Mouse (Mus musculus): ENCODE results near the gene Cfap298. TPM values are rescaled to one million over a fixed set of nuclear protein-coding genes. Genes with fewer than 3 reads are reported as not detected.

Cfap298 gene
- polyA plus RNA-seq, 1 experiment from 2014 or later = 41.2 TPM

- Histone ChIP-seq H3K9ac (replicated peaks; ENCODE audit: low read depth, low read length) (no peak overlapping the region), H3K27me3 (ENCODE audit: control insufficient read depth, insufficient read depth, low read length) (no peaks in the 10 kb centered on the region), H3K4me3 (ENCODE audit: low read depth, low read length) (no peak overlapping the region), H3K36me3 (ENCODE audit: control insufficient read depth, insufficient read depth, low read length) (peaks cover 8% of the 10 kb centered on the region), H3K4me1 (ENCODE audit: control insufficient read depth, insufficient read depth, low read length) (no peaks in the 10 kb centered on the region), H3K4me2 (replicated peaks; ENCODE audit: low read depth, low read length) (no peak overlapping the region), H3K27ac (ENCODE audit: low read length) (no peak overlapping the region), H3K9me3 (ENCODE audit: control insufficient read depth, low read depth, low read length) (no peaks in the 10 kb centered on the region)
- ATAC-seq (ENCODE audit: insufficient number of reproducible peaks, insufficient read depth, low FRiP score, low read depth) = peak; percentile 44; the same call in 1 of the 2 replicates
- WGBS = 29% methylated on average over 5 of the region's 5 CpGs
Observed at GRCm38 (mm10) chr16:90925461-90925860, 9.5 kb downstream of the Cfap298 start.

GRCm38 (mm10) chr16:90924606-90925370, 10.1 kb downstream of the Cfap298 start:
- Histone ChIP-seq H3K36me3 (ENCODE audit: control insufficient read depth, insufficient read depth, low read length) (peaks cover 8% of the 10 kb centered on the region), H3K9me3 (ENCODE audit: control insufficient read depth, low read depth, low read length) (no peaks in the 10 kb centered on the region), H3K4me3 (ENCODE audit: low read depth, low read length) (no peak overlapping the region), H3K27me3 (ENCODE audit: control insufficient read depth, insufficient read depth, low read length) (no peaks in the 10 kb centered on the region), H3K9ac (replicated peaks; ENCODE audit: low read depth, low read length) (no peak overlapping the region), H3K4me1 (ENCODE audit: control insufficient read depth, insufficient read depth, low read length) (no peaks in the 10 kb centered on the region), H3K4me2 (replicated peaks; ENCODE audit: low read depth, low read length) (no peak overlapping the region), H3K27ac (ENCODE audit: low read length) (no peak overlapping the region)
- 87% methylated on average over 13 of the region's 13 CpGs for WGBS
- no peak; the same call in 1 of the 2 replicates for ATAC-seq (ENCODE audit: insufficient number of reproducible peaks, insufficient read depth, low FRiP score, low read depth)

- Histone ChIP-seq H3K4me1 (ENCODE audit: control insufficient read depth, insufficient read depth, low read length) (no peaks in the 10 kb centered on the region), H3K9me3 (ENCODE audit: control insufficient read depth, low read depth, low read length) (no peaks in the 10 kb centered on the region), H3K4me3 (ENCODE audit: low read depth, low read length) (no peak overlapping the region), H3K4me2 (replicated peaks; ENCODE audit: low read depth, low read length) (no peak overlapping the region), H3K36me3 (ENCODE audit: control insufficient read depth, insufficient read depth, low read length) (peaks cover 5% of the 10 kb centered on the region; the same call in 1 of the 2 replicates), H3K27me3 (ENCODE audit: control insufficient read depth, insufficient read depth, low read length) (no peaks in the 10 kb centered on the region), H3K9ac (replicated peaks; ENCODE audit: low read depth, low read length) (no peak overlapping the region), H3K27ac (ENCODE audit: low read length) (no peak overlapping the region)
- WGBS = 36% methylated on average over 10 of the region's 10 CpGs
- ATAC-seq (ENCODE audit: insufficient number of reproducible peaks, insufficient read depth, low FRiP score, low read depth) = no peak
Observed at GRCm38 (mm10) chr16:90921471-90922159, 13.3 kb downstream of the Cfap298 start.

- Histone ChIP-seq H3K9ac (replicated peaks; ENCODE audit: low read depth, low read length) (no peak overlapping the region), H3K27me3 (ENCODE audit: control insufficient read depth, insufficient read depth, low read length) (no peaks in the 10 kb centered on the region), H3K4me2 (replicated peaks; ENCODE audit: low read depth, low read length) (no peak overlapping the region), H3K4me1 (ENCODE audit: control insufficient read depth, insufficient read depth, low read length) (no peaks in the 10 kb centered on the region), H3K36me3 (ENCODE audit: control insufficient read depth, insufficient read depth, low read length) (no peaks in the 10 kb centered on the region), H3K9me3 (ENCODE audit: control insufficient read depth, low read depth, low read length) (no peaks in the 10 kb centered on the region), H3K4me3 (ENCODE audit: low read depth, low read length) (no peak overlapping the region), H3K27ac (ENCODE audit: low read length) (no peak overlapping the region)
- 82% methylated on average over 8 of the region's 8 CpGs for WGBS
- ATAC-seq (ENCODE audit: insufficient number of reproducible peaks, insufficient read depth, low FRiP score, low read depth) = no peak
Observed at GRCm38 (mm10) chr16:90917156-90917555, 17.8 kb downstream of the Cfap298 start.

- no peak for ATAC-seq (ENCODE audit: insufficient number of reproducible peaks, insufficient read depth, low FRiP score, low read depth)
- no peak overlapping the region for H3K4me2 ChIP-seq (replicated peaks; ENCODE audit: low read depth, low read length)
- 37% methylated on average over 12 of the region's 12 CpGs for WGBS
Observed at GRCm38 (mm10) chr16:90916040-90916481, 18.9 kb downstream of the Cfap298 start.

GRCm38 (mm10) chr16:90911766-90912165, 23.1 kb downstream of the Cfap298 start:
- Histone ChIP-seq H3K4me3 (ENCODE audit: low read depth, low read length) (no peak overlapping the region), H3K4me2 (replicated peaks; ENCODE audit: low read depth, low read length) (no peak overlapping the region), H3K27ac (ENCODE audit: low read length) (no peak overlapping the region), H3K36me3 (ENCODE audit: control insufficient read depth, insufficient read depth, low read length) (no peaks in the 10 kb centered on the region), H3K9ac (replicated peaks; ENCODE audit: low read depth, low read length) (no peak overlapping the region), H3K9me3 (ENCODE audit: control insufficient read depth, low read depth, low read length) (no peaks in the 10 kb centered on the region), H3K27me3 (ENCODE audit: control insufficient read depth, insufficient read depth, low read length) (no peaks in the 10 kb centered on the region), H3K4me1 (ENCODE audit: control insufficient read depth, insufficient read depth, low read length) (no peaks in the 10 kb centered on the region)
- WGBS = 90% methylated on average over 13 of the region's 13 CpGs
- no peak for ATAC-seq (ENCODE audit: insufficient number of reproducible peaks, insufficient read depth, low FRiP score, low read depth)

More at GRCm38 (mm10) chr16:90916040-90916481, 18.9 kb downstream of the Cfap298 start:
- Histone ChIP-seq H3K4me3 (ENCODE audit: low read depth, low read length) (no peak overlapping the region), H3K27ac (ENCODE audit: low read length) (no peak overlapping the region), H3K27me3 (ENCODE audit: control insufficient read depth, insufficient read depth, low read length) (no peaks in the 10 kb centered on the region), H3K36me3 (ENCODE audit: control insufficient read depth, insufficient read depth, low read length) (no peaks in the 10 kb centered on the region), H3K4me1 (ENCODE audit: control insufficient read depth, insufficient read depth, low read length) (no peaks in the 10 kb centered on the region), H3K9me3 (ENCODE audit: control insufficient read depth, low read depth, low read length) (no peaks in the 10 kb centered on the region), H3K9ac (replicated peaks; ENCODE audit: low read depth, low read length) (no peak overlapping the region)

- Histone ChIP-seq H3K4me3 (ENCODE audit: low read depth, low read length) (no peak overlapping the region), H3K9me3 (ENCODE audit: control insufficient read depth, low read depth, low read length) (no peaks in the 10 kb centered on the region), H3K36me3 (ENCODE audit: control insufficient read depth, insufficient read depth, low read length) (no peaks in the 10 kb centered on the region), H3K4me1 (ENCODE audit: control insufficient read depth, insufficient read depth, low read length) (no peaks in the 10 kb centered on the region), H3K9ac (replicated peaks; ENCODE audit: low read depth, low read length) (no peak overlapping the region), H3K27ac (ENCODE audit: low read length) (no peak overlapping the region), H3K4me2 (replicated peaks; ENCODE audit: low read depth, low read length) (no peak overlapping the region), H3K27me3 (ENCODE audit: control insufficient read depth, insufficient read depth, low read length) (no peaks in the 10 kb centered on the region)
- WGBS = 81% methylated on average over 17 of the region's 17 CpGs
- ATAC-seq (ENCODE audit: insufficient number of reproducible peaks, insufficient read depth, low FRiP score, low read depth) = no peak
Observed at GRCm38 (mm10) chr16:90910855-90911533, 23.9 kb downstream of the Cfap298 start.

GRCm38 (mm10) chr16:90907250-90907649, 27.7 kb downstream of the Cfap298 start:
- H3K4me1 ChIP-seq (ENCODE audit: control insufficient read depth, insufficient read depth, low read length) = no peaks in the 10 kb centered on the region
- ATAC-seq (ENCODE audit: insufficient number of reproducible peaks, insufficient read depth, low FRiP score, low read depth) = no peak

More at GRCm38 (mm10) chr16:90907250-90907649, 27.7 kb downstream of the Cfap298 start:
- no peak overlapping the region for H3K4me3 ChIP-seq (ENCODE audit: low read depth, low read length)
- no peaks in the 10 kb centered on the region for H3K9me3 ChIP-seq (ENCODE audit: control insufficient read depth, low read depth, low read length)
- H3K4me2 ChIP-seq (replicated peaks; ENCODE audit: low read depth, low read length) = no peak overlapping the region
- H3K36me3 ChIP-seq (ENCODE audit: control insufficient read depth, insufficient read depth, low read length) = no peaks in the 10 kb centered on the region
- no peak overlapping the region for H3K27ac ChIP-seq (ENCODE audit: low read length)
- H3K9ac ChIP-seq (replicated peaks; ENCODE audit: low read depth, low read length) = no peak overlapping the region
- H3K27me3 ChIP-seq (ENCODE audit: control insufficient read depth, insufficient read depth, low read length) = no peaks in the 10 kb centered on the region
- 63% methylated on average over 7 of the region's 7 CpGs for WGBS

Data from stomach, embryonic 14.5 days (tissue).